Mouse (Mus musculus): ENCODE results near the gene Taar7a. TPM values are rescaled to one million over a fixed set of nuclear protein-coding genes. Genes with fewer than 3 reads are reported as not detected.

Gene Taar7a
- polyA plus RNA-seq, 1 experiment from 2014 or later = not detected

DNA sequence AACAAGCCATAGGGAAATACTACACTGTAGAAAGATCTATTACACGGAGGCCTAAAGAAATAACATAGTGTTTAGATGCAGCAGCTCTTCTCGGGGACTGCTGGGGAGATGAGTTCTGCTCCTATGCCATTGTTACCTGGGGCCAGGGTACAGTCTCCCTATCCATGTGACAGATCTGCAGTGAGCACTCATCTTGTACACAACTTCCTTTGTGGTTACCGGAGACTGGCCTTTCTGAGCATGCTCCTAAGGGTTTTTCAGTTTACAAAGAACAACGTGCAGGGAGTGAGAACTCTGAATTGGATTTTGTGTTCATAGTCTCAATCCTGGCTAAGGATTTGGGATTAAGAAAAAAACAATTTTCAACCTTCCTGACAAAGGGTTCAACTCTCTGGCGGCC lies 6.9 kb downstream of the Taar7a start:
- H3K27me3 ChIP-seq (ENCODE audit: control insufficient read depth, insufficient read depth, low read length) = no peaks in the 10 kb centered on the region
- no peak overlapping the region for H3K4me2 ChIP-seq (replicated peaks)
- H3K4me3 ChIP-seq (replicated peaks; ENCODE audit: low read length) = no peak overlapping the region
- no peak for ATAC-seq (ENCODE audit: low FRiP score)
- no peaks in the 10 kb centered on the region for H3K36me3 ChIP-seq (replicated peaks; ENCODE audit: control insufficient read depth, insufficient read depth)
- H3K9ac ChIP-seq = no peak overlapping the region
- WGBS = 80% methylated on average over 5 of the region's 5 CpGs
- no peaks in the 10 kb centered on the region for H3K4me1 ChIP-seq (replicated peaks; ENCODE audit: control insufficient read depth, insufficient read depth, low read length)
- DNase-seq (ENCODE audit: low spot score) = no peak
- no peak overlapping the region for H3K27ac ChIP-seq
- H3K9me3 ChIP-seq (ENCODE audit: control insufficient read depth, low read length) = no peaks in the 10 kb centered on the region

DNA sequence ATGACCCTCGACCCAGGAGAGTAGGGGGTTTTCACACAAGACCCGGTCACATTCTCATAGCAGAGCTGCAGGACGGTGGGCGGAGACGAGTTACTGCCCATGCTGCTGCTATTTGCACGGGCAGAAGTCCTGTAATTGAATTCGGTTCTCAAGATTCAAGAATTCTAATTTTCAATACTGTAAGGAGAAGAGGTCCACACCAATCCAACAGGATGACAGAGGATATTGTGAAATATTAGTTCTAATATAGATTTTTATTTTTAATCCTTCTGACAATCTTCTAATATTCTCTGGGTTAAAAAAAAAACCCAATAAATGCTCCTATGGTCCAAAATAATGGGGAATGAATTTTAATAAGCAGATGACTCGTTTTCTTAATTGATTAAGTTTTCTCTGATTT lies 7.7 kb downstream of the Taar7a start, which contains the start of gene Taar6:
Gene Taar6, minus strand, starts transcription at position 101 of the 400 bp plus-strand sequence.
- Histone ChIP-seq H3K9me3 (ENCODE audit: control insufficient read depth, low read length) (no peaks in the 10 kb centered on the region), H3K9ac (no peak within 1 kb of the TSS), H3K27me3 (ENCODE audit: control insufficient read depth, insufficient read depth, low read length) (no peaks in the 10 kb centered on the region), H3K27ac (no peak within 1 kb of the TSS), H3K4me1 (replicated peaks; ENCODE audit: control insufficient read depth, insufficient read depth, low read length) (no peaks in the 10 kb centered on the region), H3K4me3 (replicated peaks; ENCODE audit: low read length) (no peak within 1 kb of the TSS), H3K4me2 (replicated peaks) (no peak within 1 kb of the TSS), H3K36me3 (replicated peaks; ENCODE audit: control insufficient read depth, insufficient read depth) (no peaks in the 10 kb centered on the region)
- ATAC-seq (ENCODE audit: low FRiP score) (no peak), DNase-seq (ENCODE audit: low spot score) (no peak)
- 71% methylated on average over 8 of the region's 8 CpGs for WGBS

DNA sequence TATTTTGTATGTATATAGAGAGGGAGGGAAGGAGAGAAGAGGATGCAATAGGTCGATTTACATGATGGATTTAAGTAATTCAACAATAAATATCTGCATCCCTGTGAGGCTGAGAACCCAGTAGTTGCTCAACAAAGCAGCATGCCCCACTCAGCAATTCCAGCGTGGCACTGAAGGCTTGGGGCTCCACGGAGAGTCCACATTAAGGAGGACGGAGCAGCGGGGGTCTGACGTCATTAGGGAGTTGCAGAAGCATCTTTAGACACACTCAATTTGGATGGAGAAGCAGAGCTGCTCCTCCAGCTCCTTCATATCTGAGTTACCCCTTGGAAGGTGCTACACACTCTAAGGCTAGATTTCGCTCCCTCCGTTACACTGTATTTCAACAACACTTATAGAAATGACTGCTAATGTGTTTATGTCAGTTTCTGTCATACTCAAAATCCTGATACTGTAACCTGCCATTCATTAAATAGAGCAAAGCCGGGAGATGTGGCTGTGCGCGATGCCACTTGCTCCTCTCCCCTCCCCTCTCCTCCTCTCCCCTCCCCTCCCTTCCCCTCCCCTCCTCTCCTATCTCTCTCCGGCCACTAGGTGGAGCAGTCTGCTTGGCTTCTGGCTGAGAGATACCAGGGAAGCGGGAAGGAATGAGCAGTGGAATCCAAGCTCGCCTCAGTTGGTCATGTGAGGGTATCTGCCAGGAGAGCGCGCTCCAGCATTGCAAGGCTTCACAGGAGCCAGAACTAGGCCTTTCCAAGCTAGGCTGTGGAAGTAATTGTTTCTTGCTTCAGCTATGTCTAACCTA lies 14.2 kb downstream of the Taar7a start:
- H3K27ac ChIP-seq = no peak overlapping the region
- ATAC-seq (ENCODE audit: low FRiP score) = peak; percentile 77

DNA sequence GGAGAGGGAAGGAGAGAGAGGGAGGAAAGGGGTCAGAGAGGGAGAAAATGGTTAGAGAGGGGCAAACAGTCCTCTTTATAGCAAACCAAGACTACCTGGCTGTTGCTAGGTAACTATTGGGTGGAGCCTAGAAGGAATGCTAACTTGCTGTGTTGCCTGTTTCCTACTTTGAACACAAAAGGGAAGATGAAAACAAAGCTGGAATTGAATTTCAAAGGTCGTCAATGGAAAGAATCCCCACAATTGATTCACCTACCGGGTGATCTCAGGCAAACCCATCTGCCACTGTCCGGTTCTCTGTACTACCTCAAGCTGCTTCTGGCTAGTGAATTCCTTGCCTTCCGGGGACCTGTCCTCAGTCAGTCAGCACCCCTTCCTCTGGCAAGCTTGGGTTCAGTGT lies 15.3 kb downstream of the Taar7a start:
- no peaks in the 10 kb centered on the region for H3K4me1 ChIP-seq (replicated peaks; ENCODE audit: control insufficient read depth, insufficient read depth, low read length)
- WGBS = 37% methylated on average over 4 of the region's 4 CpGs

More for the DNA sequence above, 14.2 kb downstream of the Taar7a start:
- WGBS = 43% methylated on average over 16 of the region's 16 CpGs
- Histone ChIP-seq H3K4me1 (replicated peaks; ENCODE audit: control insufficient read depth, insufficient read depth, low read length) (no peaks in the 10 kb centered on the region), H3K36me3 (replicated peaks; ENCODE audit: control insufficient read depth, insufficient read depth) (no peaks in the 10 kb centered on the region), H3K9me3 (ENCODE audit: control insufficient read depth, low read length) (no peaks in the 10 kb centered on the region), H3K9ac (no peak overlapping the region), H3K4me3 (replicated peaks; ENCODE audit: low read length) (no peak overlapping the region), H3K27me3 (ENCODE audit: control insufficient read depth, insufficient read depth, low read length) (no peaks in the 10 kb centered on the region), H3K4me2 (replicated peaks) (no peak overlapping the region)
- peak; percentile 72 for DNase-seq (ENCODE audit: low spot score)

DNA sequence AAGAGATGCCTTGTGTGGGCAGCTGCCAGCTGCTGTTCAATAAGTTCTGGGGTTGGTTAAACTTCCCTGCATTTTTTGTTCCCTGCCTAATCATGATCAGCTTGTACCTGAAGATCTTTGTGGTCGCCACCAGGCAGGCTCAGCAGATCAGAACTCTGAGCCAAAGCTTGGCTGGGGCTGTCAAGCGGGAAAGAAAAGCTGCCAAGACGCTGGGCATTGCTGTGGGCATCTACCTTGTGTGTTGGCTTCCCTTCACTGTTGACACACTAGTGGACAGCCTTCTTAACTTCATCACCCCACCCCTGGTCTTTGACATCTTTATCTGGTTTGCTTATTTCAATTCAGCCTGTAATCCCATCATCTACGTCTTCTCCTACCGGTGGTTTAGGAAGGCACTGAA lies 22.0 kb downstream of the Taar7a start:
- ATAC-seq (ENCODE audit: low FRiP score) = no peak
- Histone ChIP-seq H3K27me3 (ENCODE audit: control insufficient read depth, insufficient read depth, low read length) (no peaks in the 10 kb centered on the region), H3K36me3 (replicated peaks; ENCODE audit: control insufficient read depth, insufficient read depth) (no peaks in the 10 kb centered on the region), H3K9me3 (ENCODE audit: control insufficient read depth, low read length) (no peaks in the 10 kb centered on the region), H3K4me2 (replicated peaks) (no peak overlapping the region), H3K9ac (no peak overlapping the region), H3K4me3 (replicated peaks; ENCODE audit: low read length) (no peak overlapping the region), H3K4me1 (replicated peaks; ENCODE audit: control insufficient read depth, insufficient read depth, low read length) (no peaks in the 10 kb centered on the region), H3K27ac (no peak overlapping the region)
- 88% methylated on average over 5 of the region's 5 CpGs for WGBS
- no peak for DNase-seq (ENCODE audit: low spot score)

More for the DNA sequence above, 15.3 kb downstream of the Taar7a start:
- H3K27ac ChIP-seq = no peak overlapping the region
- DNase-seq (ENCODE audit: low spot score) (no peak), ATAC-seq (ENCODE audit: low FRiP score) (no peak)
- no peaks in the 10 kb centered on the region for H3K27me3 ChIP-seq (ENCODE audit: control insufficient read depth, insufficient read depth, low read length)
- H3K9ac ChIP-seq = no peak overlapping the region
- no peak overlapping the region for H3K4me3 ChIP-seq (replicated peaks; ENCODE audit: low read length)
- H3K36me3 ChIP-seq (replicated peaks; ENCODE audit: control insufficient read depth, insufficient read depth) = no peaks in the 10 kb centered on the region
- H3K4me2 ChIP-seq (replicated peaks) = no peak overlapping the region
- H3K9me3 ChIP-seq (ENCODE audit: control insufficient read depth, low read length) = no peaks in the 10 kb centered on the region

GRCm38 (mm10) chr10:23970656-23971165 lies 22.6 kb downstream of the Taar7a start, which contains the start of gene Taar5:
Gene Taar5 (plus strand): TSS chr10:23970706.
- no peak for DNase-seq (ENCODE audit: low spot score)
- Histone ChIP-seq H3K9ac (no peak within 1 kb of the TSS), H3K27ac (no peak within 1 kb of the TSS), H3K4me3 (replicated peaks; ENCODE audit: low read length) (no peak within 1 kb of the TSS), H3K27me3 (ENCODE audit: control insufficient read depth, insufficient read depth, low read length) (no peaks in the 10 kb centered on the region), H3K4me2 (replicated peaks) (no peak within 1 kb of the TSS), H3K9me3 (ENCODE audit: control insufficient read depth, low read length) (no peaks in the 10 kb centered on the region), H3K36me3 (replicated peaks; ENCODE audit: control insufficient read depth, insufficient read depth) (no peaks in the 10 kb centered on the region), H3K4me1 (replicated peaks; ENCODE audit: control insufficient read depth, insufficient read depth, low read length) (no peaks in the 10 kb centered on the region)
- no peak for ATAC-seq (ENCODE audit: low FRiP score)
- WGBS = 91% methylated on average over 11 of the region's 11 CpGs

DNA sequence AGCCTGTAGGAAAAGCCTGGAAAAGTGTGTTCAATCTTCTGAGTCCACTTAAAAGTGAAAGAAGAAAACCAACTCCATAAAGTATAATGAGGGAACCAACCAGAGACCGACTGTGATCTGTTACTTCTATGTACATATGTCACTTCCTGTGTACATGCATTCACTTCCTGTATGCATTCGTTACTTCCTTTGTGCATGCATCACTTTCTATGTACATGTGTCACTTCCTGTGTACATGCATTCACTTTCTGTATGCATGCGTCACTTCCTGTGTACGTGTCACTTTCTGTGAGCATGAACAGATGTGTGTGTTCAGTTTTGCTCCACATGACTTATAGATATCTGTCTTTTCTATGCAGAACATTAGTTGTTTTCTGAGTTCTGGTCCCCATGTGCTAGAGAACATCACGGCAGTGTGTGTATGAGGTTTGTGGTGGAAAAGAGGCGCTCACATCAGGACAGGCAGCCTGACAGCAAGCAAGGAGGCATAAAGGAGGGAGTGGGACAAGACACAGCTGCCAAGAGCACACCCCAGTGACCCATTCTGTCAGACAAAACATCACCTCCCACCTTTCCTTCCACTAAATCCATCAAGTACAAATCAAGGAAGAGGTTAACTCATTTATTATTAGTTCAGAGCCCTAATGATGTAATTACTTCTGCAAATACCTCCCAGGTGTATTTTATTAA lies 28.2 kb downstream of the Taar7a start:
- H3K4me3 ChIP-seq (replicated peaks; ENCODE audit: low read length) = no peak overlapping the region
- H3K9me3 ChIP-seq (ENCODE audit: control insufficient read depth, low read length) = no peaks in the 10 kb centered on the region
- 94% methylated on average over 6 of the region's 6 CpGs for WGBS
- H3K27me3 ChIP-seq (ENCODE audit: control insufficient read depth, insufficient read depth, low read length) = no peaks in the 10 kb centered on the region
- H3K9ac ChIP-seq = no peak overlapping the region
- no peak overlapping the region for H3K4me2 ChIP-seq (replicated peaks)
- no peaks in the 10 kb centered on the region for H3K4me1 ChIP-seq (replicated peaks; ENCODE audit: control insufficient read depth, insufficient read depth, low read length)
- DNase-seq (ENCODE audit: low spot score) = no peak
- no peak overlapping the region for H3K27ac ChIP-seq
- no peak for ATAC-seq (ENCODE audit: low FRiP score)
- H3K36me3 ChIP-seq (replicated peaks; ENCODE audit: control insufficient read depth, insufficient read depth) = no peaks in the 10 kb centered on the region

GRCm38 (mm10) chr10:23963444-23963843 lies 29.8 kb downstream of the Taar7a start:
- DNase-seq (ENCODE audit: low spot score) = no peak
- WGBS = 60% methylated on average over 3 of the region's 3 CpGs
- no peak overlapping the region for H3K27ac ChIP-seq
- no peaks in the 10 kb centered on the region for H3K36me3 ChIP-seq (replicated peaks; ENCODE audit: control insufficient read depth, insufficient read depth)
- no peaks in the 10 kb centered on the region for H3K9me3 ChIP-seq (ENCODE audit: control insufficient read depth, low read length)
- no peaks in the 10 kb centered on the region for H3K27me3 ChIP-seq (ENCODE audit: control insufficient read depth, insufficient read depth, low read length)
- no peak overlapping the region for H3K4me2 ChIP-seq (replicated peaks)
- ATAC-seq (ENCODE audit: low FRiP score) = no peak
- H3K9ac ChIP-seq = no peak overlapping the region
- H3K4me3 ChIP-seq (replicated peaks; ENCODE audit: low read length) = no peak overlapping the region
- no peaks in the 10 kb centered on the region for H3K4me1 ChIP-seq (replicated peaks; ENCODE audit: control insufficient read depth, insufficient read depth, low read length)

- DNase-seq (ENCODE audit: low spot score) (no peak), ATAC-seq (ENCODE audit: low FRiP score) (no peak)
- Histone ChIP-seq H3K27ac (no peak within 1 kb of the TSS), H3K36me3 (replicated peaks; ENCODE audit: control insufficient read depth, insufficient read depth) (no peaks in the 10 kb centered on the region), H3K4me2 (replicated peaks) (no peak within 1 kb of the TSS), H3K9me3 (ENCODE audit: control insufficient read depth, low read length) (no peaks in the 10 kb centered on the region), H3K27me3 (ENCODE audit: control insufficient read depth, insufficient read depth, low read length) (no peaks in the 10 kb centered on the region), H3K9ac (no peak within 1 kb of the TSS), H3K4me3 (replicated peaks; ENCODE audit: low read length) (no peak within 1 kb of the TSS), H3K4me1 (replicated peaks; ENCODE audit: control insufficient read depth, insufficient read depth, low read length) (no peaks in the 10 kb centered on the region)
- 93% methylated on average over 13 of the region's 13 CpGs for WGBS
Observed at GRCm38 (mm10) chr10:23960444-23960915, 32.8 kb downstream of the Taar7a start, which contains the start of gene Taar4. Gene Taar4 (plus strand): TSS chr10:23960494.
